Mouse (Mus musculus): Measurements from ENCODE around the gene Olfr1066.
"Not testable (repeated sequence)": the region's sequence is repeated elsewhere in the genome, so short reads cannot be mapped to it uniquely, and the experiment has no call there.

The Olfr1066 gene

GRCm38 (mm10) chr2:86456169-86456568 lies at the start of gene Olfr1066:
Olfr1066 (minus strand) TSS chr2:86456269.
- DNase-seq = no peak

GRCm38 (mm10) chr2:86487286-86487685 lies 31.2 kb upstream of the Olfr1066 start, which contains the start of gene Olfr228:
Olfr228 (minus strand) TSS chr2:86487386.
- no peak for DNase-seq

- DNase-seq = peak; percentile 60
Measured at GRCm38 (mm10) chr2:86464442-86465109, 8.5 kb upstream of the Olfr1066 start.

- DNase-seq = no peak
Measured at GRCm38 (mm10) chr2:86460434-86460833, 4.4 kb upstream of the Olfr1066 start.

- not testable (repeated sequence) for DNase-seq
Measured at GRCm38 (mm10) chr2:86450491-86450890, 5.6 kb downstream of the Olfr1066 start, which contains the start of gene Olfr1065. Olfr1065 (minus strand) TSS chr2:86450591.

GRCm38 (mm10) chr2:86442101-86442500 lies 14.0 kb downstream of the Olfr1066 start:
- DNase-seq = not testable (repeated sequence)

DNA sequence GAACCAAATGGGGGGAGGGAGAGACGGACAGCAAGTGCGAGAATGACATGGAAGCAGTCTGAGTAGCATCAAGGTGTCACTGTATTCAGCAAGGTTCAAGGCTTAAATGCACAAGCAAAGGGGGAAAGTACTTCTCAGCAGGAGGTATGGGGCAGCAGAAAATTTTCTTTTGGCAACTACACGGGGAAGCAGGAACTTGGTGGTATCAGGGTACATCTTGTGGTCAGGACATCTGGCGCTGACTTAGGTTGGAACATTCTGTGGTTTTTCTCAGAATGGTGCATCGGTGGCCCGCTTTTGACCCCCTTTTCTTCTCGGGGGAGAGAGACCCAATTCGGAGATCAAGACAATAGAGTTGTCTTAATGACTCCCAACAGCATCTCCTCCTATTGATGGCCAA lies 27.6 kb downstream of the Olfr1066 start:
- DNase-seq = not testable (repeated sequence)

DNA sequence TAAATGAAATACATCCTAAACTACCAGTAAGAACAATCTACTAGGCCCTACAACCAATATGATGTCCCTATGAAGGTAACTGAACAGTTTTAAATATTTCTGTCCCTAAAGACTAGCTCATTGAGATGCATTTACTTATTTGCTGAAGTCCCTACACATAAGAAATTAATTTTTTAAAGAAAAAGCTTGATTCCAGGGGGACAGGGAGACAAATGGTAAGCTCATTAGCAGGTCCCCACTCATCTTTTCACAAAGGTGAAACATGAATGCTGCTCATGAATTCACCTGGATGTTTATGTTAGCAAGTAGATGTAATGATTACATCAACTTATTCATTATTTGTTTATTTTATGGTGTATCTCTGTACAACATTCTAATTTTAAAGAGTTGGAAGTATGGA lies 29.4 kb downstream of the Olfr1066 start, which contains the start of gene Olfr1062:
Olfr1062 (minus strand) TSS at position 101 of the 400 bp plus-strand sequence.
- not testable (repeated sequence) for DNase-seq

GRCm38 (mm10) chr2:86413950-86414349 lies 42.1 kb downstream of the Olfr1066 start, which contains the start of gene Olfr1061:
Olfr1061 (minus strand) TSS chr2:86414050.
- DNase-seq = no peak
